Mouse (Mus musculus): ENCODE data around the gene Thada. TPM values are rescaled to one million over a fixed set of nuclear protein-coding genes. Genes with fewer than 3 reads are reported as not detected.

Thada gene
- polyA plus RNA-seq, 1 experiment from 2014 or later: 15.9 TPM

GRCm38 (mm10) chr17:84431991-84432390 is 34.0 kb downstream of the Thada start:
- WGBS: 69% methylated on average over 5 of the region's 5 CpGs
- no peaks in the 10 kb centered on the region for H3K4me1 ChIP-seq (ENCODE audit: control insufficient read depth, insufficient read depth, low read length)
- H3K27me3 ChIP-seq (ENCODE audit: control insufficient read depth, insufficient read depth, low read length): no peaks in the 10 kb centered on the region
- no peak overlapping the region for H3K4me3 ChIP-seq (ENCODE audit: low read depth, low read length)
- H3K9me3 ChIP-seq (ENCODE audit: control insufficient read depth, low read depth, low read length): no peaks in the 10 kb centered on the region
- no peak for ATAC-seq (ENCODE audit: insufficient number of reproducible peaks, insufficient read depth, low FRiP score, low read depth)
- H3K36me3 ChIP-seq (ENCODE audit: control insufficient read depth, insufficient read depth, low read length): peaks cover 67% of the 10 kb centered on the region
- no peak overlapping the region for H3K4me2 ChIP-seq (replicated peaks; ENCODE audit: low read depth, low read length)
- H3K27ac ChIP-seq (ENCODE audit: low read length): no peak overlapping the region
- H3K9ac ChIP-seq (replicated peaks; ENCODE audit: low read depth, low read length): no peak overlapping the region

DNA sequence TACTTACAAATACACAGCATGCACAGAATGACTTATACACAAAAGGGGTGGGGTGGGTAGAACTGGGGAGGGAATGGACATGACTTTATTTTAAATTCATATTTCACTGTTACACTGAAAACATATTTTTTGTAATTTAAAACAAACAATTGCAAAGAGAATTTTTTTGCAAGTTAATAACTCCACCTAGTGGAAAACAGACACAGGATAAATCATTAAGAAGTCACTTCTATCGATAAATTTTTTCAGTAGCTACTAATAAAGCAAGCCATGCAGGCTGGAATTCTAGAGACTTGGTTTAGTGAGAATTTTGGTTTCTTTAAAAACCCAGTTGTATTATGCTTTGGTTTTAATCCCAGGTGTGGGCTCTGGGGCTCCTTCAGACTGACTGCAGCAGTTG is 41.7 kb downstream of the Thada start:
- H3K27ac ChIP-seq (ENCODE audit: low read length): no peak overlapping the region
- H3K27me3 ChIP-seq (ENCODE audit: control insufficient read depth, insufficient read depth, low read length): no peaks in the 10 kb centered on the region
- no peaks in the 10 kb centered on the region for H3K9me3 ChIP-seq (ENCODE audit: control insufficient read depth, low read depth, low read length)
- H3K9ac ChIP-seq (replicated peaks; ENCODE audit: low read depth, low read length): no peak overlapping the region
- no peak overlapping the region for H3K4me3 ChIP-seq (ENCODE audit: low read depth, low read length)
- H3K4me2 ChIP-seq (replicated peaks; ENCODE audit: low read depth, low read length): no peak overlapping the region
- peaks cover 42% of the 10 kb centered on the region for H3K36me3 ChIP-seq (ENCODE audit: control insufficient read depth, insufficient read depth, low read length)
- 72% methylated on average over 1 of the region's 1 CpGs for WGBS
- H3K4me1 ChIP-seq (ENCODE audit: control insufficient read depth, insufficient read depth, low read length): peaks cover 10% of the 10 kb centered on the region
- ATAC-seq (ENCODE audit: insufficient number of reproducible peaks, insufficient read depth, low FRiP score, low read depth): no peak

DNA sequence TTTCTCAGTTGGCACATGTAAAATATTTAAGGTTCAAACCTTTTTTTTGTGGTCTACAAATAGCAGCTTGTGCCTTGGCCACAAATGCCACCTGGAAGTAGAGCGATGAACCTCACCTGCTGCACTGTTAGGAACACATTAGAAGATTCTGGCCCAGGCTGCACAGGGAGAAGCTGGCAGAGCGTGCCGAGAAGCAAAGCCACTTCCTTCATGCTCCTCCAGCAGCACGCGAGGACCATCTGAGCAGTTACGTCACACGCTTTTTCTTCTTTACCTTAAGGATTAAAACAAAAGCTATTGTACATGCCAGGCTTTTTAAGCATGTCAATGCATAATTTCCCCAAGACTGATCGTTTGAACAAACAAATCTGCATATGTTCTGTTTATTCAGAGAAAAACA is 43.1 kb downstream of the Thada start:
- Histone ChIP-seq H3K36me3 (ENCODE audit: control insufficient read depth, insufficient read depth, low read length) (peaks cover 33% of the 10 kb centered on the region), H3K9ac (replicated peaks; ENCODE audit: low read depth, low read length) (no peak overlapping the region), H3K27me3 (ENCODE audit: control insufficient read depth, insufficient read depth, low read length) (no peaks in the 10 kb centered on the region), H3K9me3 (ENCODE audit: control insufficient read depth, low read depth, low read length) (no peaks in the 10 kb centered on the region), H3K4me3 (ENCODE audit: low read depth, low read length) (no peak overlapping the region), H3K27ac (ENCODE audit: low read length) (no peak overlapping the region), H3K4me2 (replicated peaks; ENCODE audit: low read depth, low read length) (no peak overlapping the region), H3K4me1 (ENCODE audit: control insufficient read depth, insufficient read depth, low read length) (peaks cover 10% of the 10 kb centered on the region)
- WGBS: 90% methylated on average over 8 of the region's 8 CpGs
- no peak for ATAC-seq (ENCODE audit: insufficient number of reproducible peaks, insufficient read depth, low FRiP score, low read depth)

- ATAC-seq (ENCODE audit: insufficient number of reproducible peaks, insufficient read depth, low FRiP score, low read depth): peak; percentile 62; the same call in 1 of the 2 replicates
- no peak overlapping the region for H3K4me2 ChIP-seq (replicated peaks; ENCODE audit: low read depth, low read length)
- H3K4me1 ChIP-seq (ENCODE audit: control insufficient read depth, insufficient read depth, low read length): peaks cover 10% of the 10 kb centered on the region
- 56% methylated on average over 4 of the region's 4 CpGs for WGBS
- no peaks in the 10 kb centered on the region for H3K9me3 ChIP-seq (ENCODE audit: control insufficient read depth, low read depth, low read length)
- H3K27ac ChIP-seq (ENCODE audit: low read length): 0 out of 2 replicates have a peak overlapping the region, but pooled peaks have one; percentile 74
- peaks cover 27% of the 10 kb centered on the region for H3K36me3 ChIP-seq (ENCODE audit: control insufficient read depth, insufficient read depth, low read length)
- no peaks in the 10 kb centered on the region for H3K27me3 ChIP-seq (ENCODE audit: control insufficient read depth, insufficient read depth, low read length)
- H3K4me3 ChIP-seq (ENCODE audit: low read depth, low read length): no peak overlapping the region
- no peak overlapping the region for H3K9ac ChIP-seq (replicated peaks; ENCODE audit: low read depth, low read length)
These were observed 43.8 kb downstream of the Thada start for GRCm38 (mm10) chr17:84422001-84422785.

DNA sequence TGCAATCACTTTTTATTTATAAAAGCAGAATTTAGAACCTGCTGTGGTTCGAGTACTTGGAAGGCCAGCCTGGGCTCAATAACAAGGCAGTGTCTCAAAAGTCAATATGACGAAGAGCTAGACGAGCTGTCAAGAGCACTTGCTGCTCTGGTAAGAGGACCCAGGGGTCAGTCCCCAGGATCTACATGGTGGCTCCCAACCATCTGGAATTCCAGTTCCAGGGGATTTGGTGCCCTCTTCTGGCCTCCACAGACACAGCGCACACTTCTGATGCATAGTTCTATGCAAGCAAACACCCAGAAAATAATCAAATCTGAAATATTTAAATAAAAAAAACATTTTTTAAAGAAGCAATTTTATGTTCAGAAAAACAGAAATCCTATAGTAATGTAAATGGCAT is 45.0 kb downstream of the Thada start:
- 90% methylated on average over 4 of the region's 4 CpGs for WGBS
- Histone ChIP-seq H3K27me3 (ENCODE audit: control insufficient read depth, insufficient read depth, low read length) (no peaks in the 10 kb centered on the region), H3K4me3 (ENCODE audit: low read depth, low read length) (no peak overlapping the region), H3K27ac (ENCODE audit: low read length) (peak overlapping the region; percentile 74; the same call in 1 of the 2 replicates), H3K4me1 (ENCODE audit: control insufficient read depth, insufficient read depth, low read length) (peaks cover 10% of the 10 kb centered on the region), H3K36me3 (ENCODE audit: control insufficient read depth, insufficient read depth, low read length) (peaks cover 25% of the 10 kb centered on the region), H3K9ac (replicated peaks; ENCODE audit: low read depth, low read length) (no peak overlapping the region), H3K4me2 (replicated peaks; ENCODE audit: low read depth, low read length) (no peak overlapping the region), H3K9me3 (ENCODE audit: control insufficient read depth, low read depth, low read length) (no peaks in the 10 kb centered on the region)
- no peak for ATAC-seq (ENCODE audit: insufficient number of reproducible peaks, insufficient read depth, low FRiP score, low read depth)

DNA sequence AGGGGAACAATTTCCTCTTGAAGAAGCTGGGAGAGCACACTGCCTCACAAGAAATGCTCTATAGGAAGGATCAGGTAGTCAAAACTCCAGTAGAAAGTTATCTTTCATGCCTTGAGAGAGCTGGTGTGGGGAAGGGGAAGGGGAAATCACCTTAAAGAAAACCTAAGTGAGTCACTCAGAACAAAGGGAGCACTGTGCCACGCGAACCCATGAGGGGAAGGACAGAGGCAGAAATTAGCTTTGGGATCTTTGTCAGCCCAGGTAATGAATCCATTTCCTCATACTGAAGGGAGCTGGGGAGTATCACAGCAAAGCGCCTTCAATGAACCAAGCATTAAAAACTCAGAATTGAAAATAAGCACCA is 45.7 kb downstream of the Thada start:
- peak overlapping the region; percentile 35 for H3K27ac ChIP-seq (ENCODE audit: low read length)
- no peaks in the 10 kb centered on the region for H3K9me3 ChIP-seq (ENCODE audit: control insufficient read depth, low read depth, low read length)
- H3K9ac ChIP-seq (replicated peaks; ENCODE audit: low read depth, low read length): no peak overlapping the region
- WGBS: 74% methylated on average over 3 of the region's 3 CpGs
- H3K4me2 ChIP-seq (replicated peaks; ENCODE audit: low read depth, low read length): no peak overlapping the region
- H3K36me3 ChIP-seq (ENCODE audit: control insufficient read depth, insufficient read depth, low read length): peaks cover 21% of the 10 kb centered on the region
- peaks cover 10% of the 10 kb centered on the region for H3K4me1 ChIP-seq (ENCODE audit: control insufficient read depth, insufficient read depth, low read length)
- no peaks in the 10 kb centered on the region for H3K27me3 ChIP-seq (ENCODE audit: control insufficient read depth, insufficient read depth, low read length)
- ATAC-seq (ENCODE audit: insufficient number of reproducible peaks, insufficient read depth, low FRiP score, low read depth): no peak
- H3K4me3 ChIP-seq (ENCODE audit: low read depth, low read length): no peak overlapping the region

DNA sequence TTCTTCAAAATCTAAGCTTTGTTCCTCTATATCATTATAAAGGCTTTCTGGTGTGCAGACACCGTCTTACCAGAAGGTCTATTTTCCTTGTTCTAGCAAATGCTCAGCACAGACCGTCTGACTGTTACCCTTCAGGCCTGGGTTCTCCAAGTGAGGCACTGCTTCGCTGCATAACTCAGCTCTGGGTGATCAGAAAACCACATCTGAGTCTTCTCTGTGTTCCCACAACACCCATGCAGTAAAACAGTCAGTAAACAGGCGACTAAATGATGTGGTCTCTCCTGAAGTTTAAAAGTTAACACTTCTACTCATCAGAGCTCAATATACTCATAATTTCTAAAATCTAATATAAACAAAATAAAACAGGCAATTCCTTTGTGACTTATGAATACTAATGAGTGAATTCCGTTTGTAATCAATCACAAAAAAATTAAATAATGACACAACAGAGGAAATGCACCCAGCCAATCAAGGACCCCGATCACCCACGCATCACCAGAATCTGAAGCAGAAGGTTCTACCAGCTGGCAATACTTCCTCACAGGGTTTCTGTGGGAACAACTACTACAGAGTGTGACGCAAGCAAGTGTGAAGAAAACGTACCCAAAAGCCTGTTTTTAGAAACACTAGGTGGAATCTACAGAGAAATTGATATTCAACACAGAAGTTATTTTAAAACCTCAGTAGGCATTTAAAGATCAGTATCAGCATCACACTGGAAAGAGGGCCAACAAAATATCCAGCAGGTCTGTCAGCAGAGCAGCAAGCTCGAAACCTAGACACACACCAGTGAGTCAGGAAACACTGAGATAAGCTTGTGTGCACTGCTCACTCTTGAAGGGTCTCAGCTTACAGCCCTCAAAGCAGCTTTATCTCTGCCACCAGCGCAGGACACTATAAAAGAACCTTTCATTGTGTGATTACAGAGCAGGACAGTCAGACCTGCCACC is 46.4 kb downstream of the Thada start:
- no peak overlapping the region for H3K4me3 ChIP-seq (ENCODE audit: low read depth, low read length)
- peaks cover 14% of the 10 kb centered on the region for H3K36me3 ChIP-seq (ENCODE audit: control insufficient read depth, insufficient read depth, low read length)
- H3K27me3 ChIP-seq (ENCODE audit: control insufficient read depth, insufficient read depth, low read length): no peaks in the 10 kb centered on the region
- 55% methylated on average over 11 of the region's 11 CpGs for WGBS
- peak overlapping the region; percentile 62 for H3K27ac ChIP-seq (ENCODE audit: low read length)
- H3K9me3 ChIP-seq (ENCODE audit: control insufficient read depth, low read depth, low read length): no peaks in the 10 kb centered on the region
- H3K4me1 ChIP-seq (ENCODE audit: control insufficient read depth, insufficient read depth, low read length): peaks cover 10% of the 10 kb centered on the region
- H3K9ac ChIP-seq (replicated peaks; ENCODE audit: low read depth, low read length): no peak overlapping the region
- ATAC-seq (ENCODE audit: insufficient number of reproducible peaks, insufficient read depth, low FRiP score, low read depth): peak; percentile 61
- H3K4me2 ChIP-seq (replicated peaks; ENCODE audit: low read depth, low read length): no peak overlapping the region

- H3K27me3 ChIP-seq (ENCODE audit: control insufficient read depth, insufficient read depth, low read length): no peaks in the 10 kb centered on the region
- ATAC-seq (ENCODE audit: insufficient number of reproducible peaks, insufficient read depth, low FRiP score, low read depth): no peak
- peaks cover 7% of the 10 kb centered on the region; the same call in 1 of the 2 replicates for H3K36me3 ChIP-seq (ENCODE audit: control insufficient read depth, insufficient read depth, low read length)
- H3K9me3 ChIP-seq (ENCODE audit: control insufficient read depth, low read depth, low read length): no peaks in the 10 kb centered on the region
- no peak overlapping the region for H3K27ac ChIP-seq (ENCODE audit: low read length)
- H3K4me1 ChIP-seq (ENCODE audit: control insufficient read depth, insufficient read depth, low read length): peaks cover 10% of the 10 kb centered on the region
- H3K4me2 ChIP-seq (replicated peaks; ENCODE audit: low read depth, low read length): no peak overlapping the region
- H3K4me3 ChIP-seq (ENCODE audit: low read depth, low read length): no peak overlapping the region
- 63% methylated on average over 3 of the region's 3 CpGs for WGBS
- H3K9ac ChIP-seq (replicated peaks; ENCODE audit: low read depth, low read length): no peak overlapping the region
These were observed 50.1 kb downstream of the Thada start for GRCm38 (mm10) chr17:84415936-84416335.

All from stomach, embryonic 14.5 days (tissue).